Mouse (Mus musculus) layer of hippocampus, adult 11-12 months (tissue): ENCODE measurements around the gene Prrg2.
"Not testable (repeated sequence)": the region's sequence is repeated elsewhere in the genome, so short reads cannot be mapped to it uniquely, and the experiment has no call there.

ENCODE experiments used
- DNase-seq: peaks from one replicate; pipeline ENCODE4 v3.0.0; 2022; ENCODE audit warnings: low spot score

The Prrg2 gene

DNA sequence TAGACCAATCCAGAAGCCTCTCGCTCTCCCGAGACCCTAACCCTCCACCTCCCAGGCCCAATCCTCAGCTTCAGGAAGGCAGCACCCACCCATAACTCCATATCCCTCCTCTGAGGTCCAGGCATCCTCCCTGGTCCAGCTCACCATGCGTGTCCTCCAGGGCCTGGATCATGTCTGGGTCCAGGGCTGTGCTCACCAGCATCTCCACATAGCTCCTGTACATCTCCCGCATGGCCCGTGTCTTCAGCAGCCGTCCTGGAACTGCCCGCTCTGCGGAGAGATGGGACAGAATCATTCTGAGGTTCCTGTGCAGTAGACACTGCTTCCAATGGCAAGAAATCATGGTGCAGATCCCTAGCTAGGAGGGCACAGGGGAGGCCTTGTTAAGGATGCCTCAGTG is 31.6 kb downstream of the Prrg2 start:
- no peak for DNase-seq

DNA sequence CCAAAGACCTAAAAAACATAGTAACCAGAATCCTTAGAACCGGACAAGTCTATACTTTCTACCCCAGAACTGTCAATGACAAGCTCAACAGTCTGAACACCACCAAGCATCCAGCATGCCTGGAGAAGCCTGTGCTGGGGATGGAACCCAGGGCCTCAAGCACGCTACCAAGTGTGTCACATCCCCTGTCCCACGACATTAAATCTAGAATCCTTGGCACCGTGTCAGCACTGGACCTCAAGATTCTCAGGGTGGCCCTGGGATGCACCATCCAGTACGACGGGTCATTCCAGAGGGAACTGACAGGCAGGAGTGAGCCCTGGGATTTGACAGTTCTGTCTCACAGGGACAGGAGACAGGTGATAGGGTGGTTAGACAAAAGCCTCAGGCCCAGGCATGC is 32.5 kb downstream of the Prrg2 start:
- DNase-seq, result no peak

DNA sequence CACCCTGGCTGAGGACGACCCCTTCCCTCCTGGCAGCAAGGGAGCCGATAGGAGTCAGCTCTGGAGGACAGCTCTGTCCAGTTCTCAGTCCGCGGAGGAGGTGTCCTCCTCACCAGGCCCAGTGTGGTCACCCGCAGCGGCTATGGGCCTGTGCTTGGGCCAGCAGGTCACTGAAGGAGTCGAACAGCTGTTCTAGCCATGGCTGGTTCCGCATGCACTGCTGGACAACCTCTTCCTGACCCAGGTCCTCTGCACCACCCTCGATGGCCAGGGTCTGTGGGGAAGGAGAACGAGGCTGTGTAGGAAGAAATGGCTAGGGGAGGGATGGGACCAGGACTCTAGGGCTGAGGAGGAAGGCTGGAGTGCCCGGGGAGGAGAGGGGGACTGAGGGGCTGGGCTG is 34.1 kb downstream of the Prrg2 start:
- DNase-seq, result no peak

DNA sequence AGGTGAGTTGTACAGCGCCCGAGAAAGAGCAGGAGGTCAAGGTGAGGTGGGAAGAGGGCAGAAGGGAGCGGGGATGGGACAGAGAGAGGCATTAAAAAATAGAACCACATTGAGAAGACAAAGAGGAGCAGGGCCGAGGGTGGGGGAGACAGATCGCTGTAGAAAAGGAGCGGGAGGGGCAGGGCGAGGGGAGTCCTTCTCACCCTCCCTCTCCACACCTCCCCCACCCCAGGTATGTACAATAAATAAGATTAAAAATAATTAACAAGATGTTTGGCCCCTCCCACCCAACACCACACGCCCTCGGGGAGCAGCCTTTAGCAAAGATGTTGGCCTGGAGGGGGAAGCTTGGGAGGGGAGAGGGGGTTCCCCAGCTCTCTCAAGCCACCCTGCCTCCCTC is 34.7 kb downstream of the Prrg2 start:
- DNase-seq, result no peak

DNA sequence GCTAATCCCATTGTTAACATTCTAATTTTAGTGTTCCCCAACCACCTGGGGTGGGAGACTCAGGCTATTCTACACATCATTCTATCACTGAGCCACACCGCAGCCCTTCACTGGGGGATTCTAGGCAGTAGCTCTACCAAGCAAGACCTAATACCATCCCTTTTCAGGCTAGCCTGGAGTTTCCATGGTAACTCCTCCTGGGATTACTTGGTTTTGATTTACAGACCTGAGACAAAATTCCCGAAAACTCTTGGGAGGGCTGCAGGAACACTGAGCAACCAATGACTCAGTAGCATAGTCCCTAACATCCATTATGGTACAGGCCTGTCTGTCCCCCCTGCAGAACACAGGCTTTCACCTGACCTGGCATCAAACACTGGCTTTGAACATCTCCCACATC is 36.2 kb downstream of the Prrg2 start:
- no peak for DNase-seq

DNA sequence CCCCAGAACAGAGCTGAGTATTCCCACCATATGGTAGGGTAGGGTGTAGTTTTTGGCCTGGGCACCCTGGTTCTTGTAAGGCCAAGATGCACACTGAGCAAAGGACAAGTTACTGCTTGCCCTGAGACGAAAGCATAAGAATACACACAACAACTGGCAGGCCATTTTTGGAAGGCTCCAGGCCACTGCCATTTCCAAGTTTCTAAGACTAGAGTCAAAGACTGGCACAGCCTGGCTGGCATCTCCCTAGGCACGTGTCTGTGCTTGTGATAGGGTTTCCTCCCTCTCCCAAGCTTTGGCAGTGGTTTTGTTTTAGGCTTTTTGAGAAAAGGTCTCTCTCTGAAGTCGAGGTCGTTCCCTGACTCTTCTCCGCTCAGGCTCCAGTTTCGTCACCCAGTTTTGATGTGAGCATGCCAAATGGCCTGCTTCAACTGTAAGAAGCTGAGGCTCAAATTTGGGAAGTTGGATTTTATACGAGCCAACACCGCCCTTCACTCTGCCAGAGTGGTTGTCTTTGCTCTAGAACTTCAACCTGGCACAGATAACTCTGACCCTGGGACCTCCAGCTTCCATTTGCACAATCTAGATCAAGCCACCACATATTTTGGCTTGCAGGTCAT is 36.8 kb downstream of the Prrg2 start:
- DNase-seq, result no peak

DNA sequence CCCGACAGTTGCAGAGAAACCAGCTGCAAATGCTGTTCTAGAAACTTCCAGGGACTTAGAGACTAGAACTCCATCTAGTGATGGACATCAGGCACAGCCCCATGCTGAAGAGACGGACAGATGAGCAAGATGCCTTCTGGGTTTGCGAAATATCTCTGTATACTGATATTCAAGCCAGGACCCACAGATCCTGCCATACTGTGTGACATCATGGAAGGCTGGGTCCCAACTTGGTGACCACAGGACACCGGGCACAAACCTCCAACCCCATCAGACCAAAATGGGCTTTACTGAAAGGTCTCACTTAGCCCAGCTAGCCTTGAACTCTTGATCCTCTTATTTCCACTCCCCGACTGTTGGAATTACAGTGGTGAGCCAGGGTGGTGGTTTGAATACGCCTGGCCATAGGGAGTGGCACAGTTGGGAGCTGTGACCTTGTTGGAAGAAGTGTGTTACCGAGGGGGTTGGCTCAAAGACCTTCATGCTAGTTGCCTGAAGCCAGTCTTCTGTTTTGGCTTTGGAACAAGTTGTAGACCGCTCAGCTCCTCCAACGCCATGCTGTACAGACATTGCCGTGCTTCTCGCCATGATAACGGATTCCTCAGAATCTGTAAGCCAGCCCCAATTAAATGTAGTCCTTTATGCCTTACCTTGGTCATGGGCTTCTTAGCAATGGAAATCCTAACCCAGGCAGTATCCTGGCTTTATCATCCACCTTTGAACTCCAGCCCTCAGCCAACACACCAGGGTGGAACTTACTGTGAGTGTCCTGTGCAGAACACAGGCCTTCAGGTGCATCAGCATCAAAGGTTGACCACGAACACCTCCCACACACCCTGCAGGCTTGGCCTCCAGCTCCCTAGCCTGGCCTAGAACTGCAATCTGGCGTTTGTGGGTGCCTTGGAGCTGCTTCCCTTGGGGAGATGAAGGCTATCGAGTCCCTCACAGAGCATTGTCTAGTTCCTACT is 37.9 kb downstream of the Prrg2 start:
- no peak for DNase-seq

DNA sequence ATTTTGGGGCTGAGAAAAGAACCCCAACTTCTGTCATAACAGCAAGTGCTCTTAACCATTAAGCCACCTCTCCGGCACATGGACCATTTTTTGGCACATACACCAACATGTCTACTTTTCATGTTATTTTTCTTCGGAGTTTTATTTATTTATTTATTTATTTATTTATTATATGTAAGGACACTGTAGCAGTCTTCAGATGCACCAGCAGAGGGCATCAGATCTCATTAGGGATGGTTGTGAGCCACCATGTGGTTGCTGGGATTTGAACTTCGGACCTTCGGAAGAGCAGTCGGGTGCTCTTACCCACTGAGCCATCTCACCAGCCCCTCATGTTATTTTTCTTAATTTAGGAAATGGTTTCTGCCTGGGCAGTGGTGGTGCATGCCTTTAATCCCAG is 38.8 kb downstream of the Prrg2 start:
- DNase-seq, result not testable (repeated sequence)

DNA sequence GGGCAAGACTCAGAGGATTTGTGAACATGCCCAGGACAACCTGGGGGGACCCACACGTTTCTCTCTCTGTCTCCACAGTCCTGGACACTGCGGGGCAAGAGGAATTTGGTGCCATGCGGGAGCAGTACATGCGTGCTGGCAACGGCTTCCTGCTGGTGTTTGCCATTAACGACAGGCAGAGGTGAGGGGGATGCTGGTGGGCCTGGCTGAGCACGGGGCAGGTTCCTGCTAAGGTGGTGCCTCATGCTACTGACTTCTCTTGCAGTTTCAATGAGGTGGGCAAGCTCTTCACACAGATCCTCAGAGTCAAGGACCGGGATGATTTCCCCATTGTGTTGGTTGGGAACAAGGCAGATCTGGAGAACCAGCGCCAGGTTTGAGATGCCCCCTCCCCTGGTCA is 42.3 kb downstream of the Prrg2 start:
- DNase-seq, result no peak

DNA sequence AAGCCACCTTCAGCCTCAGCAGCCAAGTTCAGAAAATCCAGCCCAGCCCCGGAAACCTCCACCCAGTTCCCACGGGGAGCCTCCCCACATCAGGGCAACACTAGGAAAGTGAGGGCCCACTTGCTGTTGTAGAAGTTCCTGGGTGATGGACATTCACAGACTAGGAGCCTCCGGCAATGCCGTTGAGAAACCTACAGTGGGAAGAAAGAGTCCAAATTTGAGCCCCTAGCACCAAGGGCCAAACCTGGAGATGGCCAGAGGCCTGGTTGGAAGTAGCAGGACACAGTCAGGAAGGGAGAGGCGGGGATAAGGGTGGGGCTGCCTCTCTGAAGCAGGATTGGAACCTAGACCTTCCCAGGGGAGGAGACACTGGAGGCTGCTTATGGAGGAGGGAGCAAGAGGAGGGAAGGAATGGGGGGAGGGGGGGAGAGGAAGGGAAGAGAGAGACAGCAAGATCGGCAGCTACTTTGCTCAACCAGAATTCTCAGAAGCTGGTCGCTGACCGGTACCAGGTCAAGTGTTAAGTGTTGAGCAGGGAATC is 43.4 kb downstream of the Prrg2 start:
- DNase-seq, result no peak

DNA sequence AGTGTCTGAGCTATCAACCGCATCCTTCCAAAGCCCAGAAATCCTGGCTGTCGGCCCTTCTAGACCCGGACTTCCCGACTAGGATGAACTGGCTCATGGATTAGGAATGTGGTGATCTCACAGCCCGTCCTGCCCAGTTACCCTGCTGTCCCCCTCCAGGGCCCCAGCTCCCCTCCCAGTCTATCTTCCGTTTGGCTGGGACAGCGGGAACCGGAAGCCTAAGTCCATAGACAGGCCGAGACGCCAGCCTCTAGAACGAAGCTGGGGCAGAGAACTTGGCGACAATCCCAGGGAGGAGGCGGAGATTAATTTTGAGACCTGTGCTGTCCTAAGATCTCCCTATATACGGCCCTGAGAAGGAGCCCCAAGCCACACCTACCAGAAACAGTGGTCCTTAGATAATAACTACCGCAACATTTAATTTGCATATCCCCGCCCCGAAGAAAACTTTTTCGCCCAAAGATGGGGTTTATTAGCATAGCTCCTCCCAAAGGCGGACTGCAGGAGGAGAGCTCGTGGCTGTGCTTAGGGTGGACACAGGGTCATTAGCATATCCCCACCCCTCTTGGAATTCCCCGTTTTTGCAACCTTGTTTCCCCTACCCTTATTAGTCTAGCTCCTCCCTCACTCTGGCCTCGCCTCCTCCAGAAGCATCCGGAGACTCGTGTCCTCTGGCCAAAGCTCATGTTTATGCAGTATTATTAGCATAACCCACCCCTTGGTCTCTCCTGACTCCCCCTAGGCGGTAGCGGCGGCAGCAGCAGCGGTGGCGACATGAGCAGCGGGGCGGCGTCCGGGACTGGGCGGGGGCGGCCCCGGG is 45.0 kb downstream of the Prrg2 start, which contains the start of gene Rras:
Rras (plus strand) TSS at position 720 of the 820 bp plus-strand sequence.
- DNase-seq, result peak; percentile 91

DNA sequence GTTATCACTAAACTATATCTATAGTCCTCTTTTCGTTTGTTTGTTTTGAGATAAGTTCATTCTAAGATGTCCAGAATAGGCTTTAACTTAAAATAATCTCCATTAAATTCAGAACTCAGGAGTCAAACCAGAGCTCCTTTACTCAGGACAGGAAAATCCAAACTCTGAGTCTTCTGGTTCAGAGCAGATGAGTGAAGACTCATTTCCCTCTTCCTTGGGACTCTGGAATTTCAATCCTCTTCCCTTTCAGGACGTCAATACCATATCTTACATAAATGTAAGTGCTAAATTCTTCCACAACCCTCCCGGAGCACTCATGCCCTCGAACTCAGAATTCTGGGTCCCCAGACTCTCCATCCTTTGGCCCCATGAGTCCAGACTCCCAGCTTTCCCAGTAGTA is 45.7 kb downstream of the Prrg2 start:
- DNase-seq, result no peak

DNA sequence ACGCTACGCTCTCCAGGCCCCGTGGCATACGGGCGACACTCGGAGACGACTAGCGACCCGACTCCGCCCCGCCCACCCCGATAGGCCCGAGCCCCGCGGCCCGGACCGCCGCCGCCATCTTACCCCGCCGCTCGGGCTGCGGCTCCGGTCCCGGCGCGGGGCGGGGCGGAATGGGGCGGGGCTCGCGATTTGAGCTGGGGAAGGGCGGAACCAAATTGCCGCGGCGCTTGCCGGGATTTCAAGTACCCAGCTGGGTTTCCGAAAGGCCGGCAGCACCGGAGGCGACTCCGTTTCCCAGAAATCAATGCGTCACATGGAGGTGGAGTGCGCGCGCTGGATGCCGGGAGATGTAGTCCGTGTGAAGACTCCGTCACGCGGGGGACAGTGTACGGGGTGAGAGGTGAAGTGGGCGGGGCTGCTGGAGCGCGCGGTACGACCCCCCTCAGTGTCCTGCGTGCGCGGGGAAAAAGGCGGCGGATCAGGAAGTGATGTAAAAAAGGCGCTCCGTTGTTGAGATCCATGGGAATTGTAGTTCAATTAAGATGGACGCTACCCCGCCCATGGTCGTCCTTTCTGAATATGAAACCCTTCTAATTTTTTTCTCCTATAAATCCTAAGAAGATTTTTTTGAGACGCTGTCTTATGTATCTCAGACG is 46.4 kb downstream of the Prrg2 start, which contains the start of gene Scaf1:
Scaf1 (minus strand) TSS at position 407 of the 656 bp plus-strand sequence.
- peak; percentile 100 for DNase-seq

DNA sequence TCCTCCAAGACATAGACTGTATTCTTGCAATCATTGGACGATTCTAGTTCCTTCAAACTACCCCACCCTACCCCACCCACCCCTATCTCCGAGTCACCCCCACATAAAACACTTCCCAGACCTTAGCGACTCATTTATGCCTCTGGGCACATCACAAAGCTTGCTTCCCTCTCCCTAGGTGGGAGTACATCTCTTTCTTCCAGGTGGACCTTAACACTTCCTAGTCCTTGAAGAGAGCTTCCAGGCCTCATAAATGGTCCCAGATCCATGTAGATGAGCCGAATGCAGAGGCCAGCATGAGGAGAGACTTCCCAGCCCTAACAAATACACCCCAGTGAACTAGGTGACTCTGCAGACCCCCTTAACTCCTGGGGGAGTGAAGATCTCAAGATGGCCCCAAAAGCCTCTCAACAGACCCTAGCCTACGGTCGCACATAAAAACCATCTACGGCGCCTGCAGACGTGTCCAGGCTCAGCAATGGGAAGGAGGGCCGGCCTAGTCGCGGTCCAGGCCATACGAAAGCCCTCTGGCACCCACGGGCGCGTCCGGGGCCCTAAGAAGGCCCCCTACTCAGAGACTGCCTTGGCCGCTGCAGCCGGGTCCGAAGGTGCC is 47.0 kb downstream of the Prrg2 start:
- DNase-seq, result no peak

DNA sequence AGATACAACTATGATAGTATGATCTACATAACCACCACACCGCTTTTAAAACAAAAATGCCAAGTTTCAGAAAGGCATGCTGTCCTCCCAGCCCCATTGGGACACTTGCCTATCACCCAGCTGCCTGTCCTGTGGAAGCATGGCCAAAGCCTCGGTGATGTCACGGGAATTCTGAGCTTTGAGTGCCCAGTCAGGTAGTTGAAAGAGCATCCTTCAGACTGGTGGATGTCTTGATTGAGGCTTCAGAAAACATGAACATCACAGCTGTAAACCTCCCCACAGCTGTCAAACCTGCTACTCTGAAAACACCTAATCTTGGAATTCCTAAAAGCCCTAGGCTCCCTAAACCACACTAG is 48.4 kb downstream of the Prrg2 start:
- no peak for DNase-seq

DNA sequence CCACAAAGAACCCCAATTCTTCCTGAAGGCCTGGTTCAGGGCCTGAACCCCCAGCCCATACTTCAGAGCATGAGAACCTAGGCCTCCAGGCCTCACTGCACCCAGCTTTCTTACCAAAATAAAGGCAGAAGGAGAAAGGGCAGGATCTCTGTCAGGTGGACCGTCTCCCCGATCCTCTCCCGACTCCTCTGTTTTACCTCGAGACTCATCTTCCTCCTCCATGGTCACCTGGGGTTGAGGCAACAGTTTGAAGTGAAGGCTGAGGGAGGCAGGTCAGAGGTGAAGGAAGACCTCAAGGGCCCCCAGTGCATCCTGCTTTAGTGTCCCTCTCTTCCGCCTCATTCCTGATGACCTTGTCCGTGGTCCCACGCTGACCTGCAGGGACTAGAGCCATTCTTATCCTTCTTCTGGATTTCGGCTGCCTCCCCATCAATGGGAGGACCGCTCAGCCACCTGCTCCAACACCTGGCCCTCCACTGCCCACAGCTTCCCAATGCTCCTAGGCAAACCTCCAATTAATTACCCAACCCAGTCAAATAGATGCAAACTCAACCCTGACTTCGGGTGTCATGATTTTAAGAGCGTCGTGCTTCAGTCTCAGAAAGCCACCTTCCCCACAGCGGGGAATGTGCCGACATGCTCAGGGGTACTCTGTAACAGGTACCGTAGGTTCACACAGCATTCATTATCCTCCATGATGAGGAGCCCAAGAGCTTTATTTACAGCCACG is 48.9 kb downstream of the Prrg2 start:
- DNase-seq, result no peak

DNA sequence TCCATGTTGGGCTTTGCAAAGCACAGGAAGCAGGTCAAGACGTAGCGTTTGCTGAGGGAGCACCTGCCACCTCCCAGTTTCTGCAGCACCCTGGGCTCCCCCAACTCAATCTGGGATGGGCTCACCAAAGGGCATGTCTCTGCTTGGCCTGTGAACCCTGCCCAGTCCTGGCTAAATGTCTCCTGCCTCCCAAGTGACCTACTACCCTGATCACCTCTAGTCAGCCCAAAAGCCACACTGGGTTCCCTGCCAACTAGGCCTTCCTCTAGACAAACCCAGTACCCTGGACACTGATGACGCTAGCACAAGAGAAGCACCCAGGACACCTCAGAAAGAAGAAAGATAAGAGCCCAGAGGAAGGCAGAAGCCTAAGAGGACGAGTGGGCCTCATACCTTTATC is 49.7 kb downstream of the Prrg2 start:
- no peak for DNase-seq

DNA sequence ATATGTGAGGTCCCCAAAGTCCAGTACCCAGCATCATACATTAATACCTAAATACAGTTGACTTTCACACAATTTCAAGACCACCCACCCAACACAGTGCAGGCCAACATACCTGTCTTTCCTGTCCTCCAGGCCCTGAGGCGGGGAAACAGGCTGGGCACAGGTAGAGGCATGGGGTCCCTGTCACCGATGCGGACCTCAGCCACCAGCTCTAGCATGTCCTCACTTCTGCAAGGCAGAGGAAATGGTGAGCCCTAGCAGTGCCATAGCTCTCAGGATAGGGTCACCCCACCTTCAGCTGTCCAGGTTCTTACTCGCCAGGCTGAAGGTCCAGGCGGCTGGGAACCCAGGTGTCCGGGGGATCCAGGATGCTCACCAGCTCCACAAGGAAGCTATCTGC is 50.5 kb downstream of the Prrg2 start:
- no peak for DNase-seq

DNA sequence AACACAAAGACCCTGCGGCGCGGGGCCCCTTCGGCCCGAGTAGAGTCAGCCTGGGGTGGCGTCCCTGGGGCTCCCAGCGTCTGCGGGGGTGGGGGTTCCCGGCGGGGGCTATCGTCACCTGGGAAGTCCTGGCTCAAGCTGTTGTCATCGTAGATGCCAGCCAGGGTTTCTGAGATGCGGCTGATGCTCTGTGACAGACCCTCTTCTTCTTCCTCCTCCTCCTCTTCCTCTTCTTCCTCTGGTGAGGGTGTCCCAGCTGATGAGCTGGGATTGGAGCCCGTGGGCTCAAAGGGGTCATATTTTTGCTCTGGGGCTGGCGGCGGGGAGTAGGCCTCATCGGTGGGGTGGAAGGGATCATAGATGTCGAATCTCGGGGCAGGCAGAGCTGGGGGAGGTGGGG is 54.1 kb downstream of the Prrg2 start:
- DNase-seq, result no peak

DNA sequence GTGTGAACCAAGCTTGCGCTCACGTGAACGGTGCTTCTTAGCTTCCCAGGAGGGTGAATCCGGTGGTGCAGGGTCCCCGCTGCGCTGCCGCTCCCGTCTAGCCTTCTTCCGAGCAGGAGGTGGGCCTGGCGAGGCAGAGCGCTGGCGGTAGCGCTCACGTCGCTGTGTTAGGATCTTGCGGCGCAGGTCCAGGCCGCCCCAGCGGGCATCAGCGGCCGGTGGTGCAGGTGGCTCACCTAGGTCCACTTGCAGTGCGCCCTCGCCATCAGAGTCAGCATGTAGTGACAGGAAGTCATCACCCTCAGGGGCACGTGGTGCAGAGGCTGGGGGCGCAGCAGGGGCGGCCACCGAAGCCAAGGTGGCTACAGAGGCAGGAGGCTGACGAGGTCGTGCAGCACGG is 54.6 kb downstream of the Prrg2 start:
- DNase-seq, result no peak

DNA sequence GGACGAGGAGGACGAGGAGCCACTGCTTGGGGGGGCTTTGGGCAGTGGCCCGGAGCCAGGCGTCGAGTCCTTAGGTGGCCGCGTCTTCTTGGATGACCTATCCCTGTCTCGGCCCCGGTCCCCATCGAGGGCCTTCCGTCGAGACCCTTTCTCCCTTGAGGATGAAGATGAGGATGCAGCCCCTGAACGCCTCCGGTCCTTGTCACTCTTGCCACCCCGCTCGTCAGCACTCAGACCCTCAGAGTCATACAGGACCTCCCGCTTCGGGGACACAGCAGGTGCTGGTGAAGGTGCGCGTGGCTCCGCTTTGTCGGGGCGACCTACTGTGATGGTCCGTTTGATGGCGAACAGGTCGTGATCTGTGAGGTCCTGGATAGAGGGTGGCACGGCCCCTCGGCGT is 55.3 kb downstream of the Prrg2 start:
- no peak for DNase-seq
